Mouse (Mus musculus) stomach, postnatal 0 days (tissue): ENCODE results near the gene Mmel1.

ENCODE experiments used
- CTCF ChIP-seq: IDR thresholded peaks from 2 replicates; pipeline ENCODE4 v1.5.1; 2016; ENCODE audit warnings: antibody characterized with exemption, low read depth, mild to moderate bottlenecking, moderate library complexity
- EP300 ChIP-seq: optimal IDR thresholded peaks from 2 replicates; pipeline ENCODE3; 2016; ENCODE audit warnings: antibody characterized with exemption

DNA sequence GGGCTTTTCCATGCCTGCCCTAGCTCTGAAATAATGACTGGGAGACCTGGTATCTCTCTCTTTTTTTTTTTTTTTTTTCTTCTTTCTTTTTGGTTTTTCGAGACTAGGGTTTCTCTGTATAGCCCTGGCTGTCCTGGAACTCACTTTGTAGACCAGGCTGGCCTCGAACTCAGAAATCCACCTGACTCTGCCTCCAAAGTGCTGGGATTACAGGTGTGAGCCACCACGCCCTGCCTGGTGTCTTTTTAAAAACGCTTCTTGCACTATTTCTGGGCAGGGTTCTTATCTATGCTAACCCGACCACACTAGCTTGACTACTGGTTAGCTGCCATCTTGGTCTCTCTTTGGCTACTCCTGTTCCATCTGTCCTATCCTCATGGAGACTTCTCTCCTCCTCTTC is 39.1 kb downstream of the Mmel1 start:
- TF ChIP-seq CTCF (no peak), EP300 (no peak)
